In genomic region chr14:100350021-100350790, GRCm38 (mm10) we compare ENCODE assay signal across 17 mouse cellular contexts.
DNase-seq lines count a peak whose midpoint lies in the region; ATAC-seq lines count a peak whose summit lies in the region.
"Had no signal": no experiment of that assay in that cellular context is flagged by ENCODE, and none has a peak within 500 bp of the region (broad histone marks: within the 10 kb centered on the region; RNA-seq: fewer than 3 reads in every experiment).

No protein-coding gene starts in this region.

- peak; percentile 86 for DNase-seq in ES-CJ7 (ENCODE audit: low read depth, low spot score)
- peak; percentile 87 for DNase-seq in R1 (ENCODE audit: low read depth, low spot score)
- DNase-seq in adrenal gland, postnatal 36 days = no peak
- DNase-seq: adrenal gland, adult 2 months; adrenal gland, postnatal 10 days; adrenal gland, postnatal 25 days; cerebellum, adult 11-12 months; cerebellum, adult 2 months; cerebellum, adult 9-10 months; cerebellum, postnatal 10 days; cerebellum, postnatal 25 days; forebrain, postnatal 0 days had no signal

- ATAC-seq in megakaryocyte progenitor cell, adult 5-6 weeks (replicated peaks; ENCODE audit: poor library complexity) = no peak
- ATAC-seq in megakaryocyte-erythroid progenitor cell, adult 5-6 weeks (replicated peaks; ENCODE audit: low FRiP score, low TSS enrichment, poor library complexity, severe bottlenecking) = no peak
- ATAC-seq: CD4-positive, CD25-positive, alpha-beta regulatory T cell, adult 4 months; forebrain, embryonic 13.5 days; forebrain, embryonic 15.5 days; forebrain, postnatal 0 days had no signal

Comparison
In these comparisons a context has a peak if more than half of its experiments do, and no peak if none do; other contexts are left out.
1. DNase-seq: peak in ES-CJ7 (single experiment) and R1 (single experiment); none in adrenal gland, postnatal 36 days (0 of 2).